Mouse (Mus musculus): ENCODE data around the gene Klhdc10.
"Not testable (repeated sequence)": the region's sequence is repeated elsewhere in the genome, so short reads cannot be mapped to it uniquely, and the experiment has no call there.

Gene Klhdc10

GRCm38 (mm10) chr6:30401308-30402015 is at the start of gene Klhdc10:
Gene Klhdc10 (plus strand): TSS chr6:30401868.
- peak; percentile 99 for DNase-seq

- DNase-seq: peak in 1 of 2 experiments; percentile 44
These were observed 48.9 kb upstream of the Klhdc10 start for GRCm38 (mm10) chr6:30352762-30353161.

GRCm38 (mm10) chr6:30353661-30354060 is 48.0 kb upstream of the Klhdc10 start:
- DNase-seq: no peak

- no peak for DNase-seq
These were observed 46.9 kb upstream of the Klhdc10 start for GRCm38 (mm10) chr6:30354760-30355159.

- DNase-seq: no peak
These were observed 46.0 kb upstream of the Klhdc10 start for GRCm38 (mm10) chr6:30355701-30356100.

- DNase-seq: no peak
These were observed 45.5 kb upstream of the Klhdc10 start for GRCm38 (mm10) chr6:30356161-30356560.

GRCm38 (mm10) chr6:30356680-30357079 is 45.0 kb upstream of the Klhdc10 start:
- DNase-seq: no peak

GRCm38 (mm10) chr6:30357561-30358177 is 44.0 kb upstream of the Klhdc10 start:
- DNase-seq: peak; percentile 86 to 89

- peak in 1 of 2 experiments; percentile 36 for DNase-seq
These were observed 41.7 kb upstream of the Klhdc10 start for GRCm38 (mm10) chr6:30359762-30360509.

- no peak for DNase-seq
These were observed 37.9 kb upstream of the Klhdc10 start for GRCm38 (mm10) chr6:30363808-30364207.

GRCm38 (mm10) chr6:30369291-30369690 is 32.4 kb upstream of the Klhdc10 start:
- no peak for DNase-seq

GRCm38 (mm10) chr6:30372627-30373369 is 28.9 kb upstream of the Klhdc10 start:
- no peak for DNase-seq

GRCm38 (mm10) chr6:30374731-30375510 is 26.7 kb upstream of the Klhdc10 start:
- DNase-seq: peak; percentile 49 to 72

- DNase-seq: no peak
These were observed 25.9 kb upstream of the Klhdc10 start for GRCm38 (mm10) chr6:30375791-30376190.

GRCm38 (mm10) chr6:30381116-30381515 is 20.6 kb upstream of the Klhdc10 start:
- peak; percentile 67 to 72 for DNase-seq

- DNase-seq: not testable (repeated sequence)
These were observed 11.4 kb upstream of the Klhdc10 start for GRCm38 (mm10) chr6:30390271-30390670.

GRCm38 (mm10) chr6:30390714-30391697 is 10.7 kb upstream of the Klhdc10 start, which contains the start of gene Zc3hc1:
Gene Zc3hc1 (minus strand): TSS chr6:30391028.
- peak; percentile 84 to 87 for DNase-seq

GRCm38 (mm10) chr6:30391996-30392395 is 9.7 kb upstream of the Klhdc10 start:
- no peak for DNase-seq

GRCm38 (mm10) chr6:30400146-30400545 is 1.5 kb upstream of the Klhdc10 start:
- no peak for DNase-seq

- DNase-seq: peak in 1 of 2 experiments; percentile 23
These were observed 952 bp upstream of the Klhdc10 start for GRCm38 (mm10) chr6:30400716-30401115.

GRCm38 (mm10) chr6:30402091-30402491 is 423 bp downstream of the Klhdc10 start:
- no peak for DNase-seq
